Mouse (Mus musculus) midbrain, embryonic 10.5 days (tissue): Measurements from ENCODE around the gene Fam124a. TPM values are rescaled to one million over a fixed set of nuclear protein-coding genes. Genes with fewer than 3 reads are reported as not detected.
A peak's percentile ranks its signal among the peaks of the same experiment; 100 is the strongest.
"Not testable (repeated sequence)": the region's sequence is repeated elsewhere in the genome, so short reads cannot be mapped to it uniquely, and the experiment has no call there.

Experiments used
- DNase-seq: peaks from one replicate; pipeline ENCODE4 v3.0.0-alpha.2; 2017; ENCODE audit warnings: low spot score
- H3K27ac ChIP-seq: fragments of 300-500 bp; sonication (generic); replicated peaks from 2 replicates; pipeline ENCODE4 v1.5.1; 2016; ENCODE audit warnings: mild to moderate bottlenecking
- H3K27me3 ChIP-seq: fragments of 300-500 bp; sonication (generic); 2 replicates; pipeline ENCODE4 v1.6.1; 2016; ENCODE audit warnings: low read depth, mild to moderate bottlenecking; ENCODE audit not compliant: poor library complexity, severe bottlenecking
- H3K36me3 ChIP-seq: fragments of 300-500 bp; sonication (generic); 2 replicates; pipeline ENCODE4 v1.6.1; 2016; ENCODE audit warnings: mild to moderate bottlenecking, moderate library complexity
- H3K4me1 ChIP-seq: fragments of 300-500 bp; sonication (generic); 2 replicates; pipeline ENCODE4 v1.6.1; 2016
- H3K4me3 ChIP-seq: fragments of 300-500 bp; sonication (generic); 2 replicates; pipeline ENCODE4 v1.5.1; 2016; ENCODE audit warnings: mild to moderate bottlenecking, moderate library complexity
- H3K9me3 ChIP-seq: fragments of 300-500 bp; sonication (generic); replicated peaks from 2 replicates; pipeline ENCODE4 v1.6.1; 2016; ENCODE audit warnings: mild to moderate bottlenecking
- WGBS: fragments of 180-500 bp; shearing (Covaris S2); methylation state at CpG from one replicate; pipeline ENCODE4 v1.1.7; 2016; 5-methylcytosine and 5-hydroxymethylcytosine counted together
- polyA plus RNA-seq: library from polyadenylated mRNA; unstranded; fragments of >200 nt; fragmentation: Nextera tagmentation; extraction: Ambion mirVana; gene quantifications from 2 replicates; pipeline ENCODE4 v1.2.1, GENCODE M21; 2016

Fam124a gene
- polyA plus RNA-seq, 1 experiment from 2014 or later = 3.6 TPM

DNA sequence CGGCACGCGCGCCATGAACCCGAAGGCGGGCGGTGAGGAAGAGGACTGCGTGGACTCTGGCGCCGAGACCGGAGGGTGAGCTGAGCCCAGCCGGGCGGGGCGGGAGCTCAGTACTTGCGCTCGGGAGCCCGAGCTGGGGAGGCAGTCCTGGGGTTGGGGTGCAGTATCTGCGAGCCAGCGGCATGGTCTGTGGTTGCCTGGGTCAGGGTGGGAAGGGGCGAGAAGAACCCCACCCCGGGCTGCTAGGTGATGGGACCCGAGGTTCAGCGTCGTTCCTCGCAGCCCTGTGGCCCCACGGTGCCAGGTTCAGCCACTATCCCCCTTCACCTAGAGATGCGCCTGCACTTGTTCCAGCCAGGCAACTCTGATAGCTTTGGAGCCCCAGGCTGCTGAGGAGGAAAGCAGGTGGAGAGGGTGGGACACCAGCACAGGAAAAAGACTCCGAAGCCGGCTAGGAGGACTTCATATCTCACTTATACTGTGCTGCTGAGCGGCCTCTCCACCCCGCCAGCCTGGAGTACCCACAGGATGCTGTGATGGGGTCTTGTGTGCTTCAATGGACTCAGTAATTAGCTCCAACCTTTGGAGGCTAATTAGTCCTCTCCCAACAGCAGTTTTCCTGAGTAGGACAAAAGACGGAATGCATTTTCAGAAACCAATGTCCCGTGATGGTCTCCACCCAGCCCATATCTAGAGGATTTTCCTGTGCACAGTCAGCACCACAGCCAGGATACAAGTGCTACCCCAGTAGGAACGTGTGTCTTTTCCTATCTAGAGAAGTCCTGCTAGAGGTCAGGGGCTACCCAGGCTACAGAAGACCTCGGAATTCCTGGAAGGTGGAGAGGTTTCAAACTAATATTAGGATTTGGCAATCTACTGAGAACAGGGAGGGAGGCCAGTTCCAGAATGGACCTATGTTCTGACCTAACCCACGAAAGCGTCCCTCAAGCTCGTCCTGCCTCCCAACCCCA, 588 bp downstream of the Fam124a start:
- no peak for DNase-seq
- 12% methylated on average over 38 of the region's 38 CpGs for WGBS
- peak overlapping the region; percentile 87 for H3K27ac ChIP-seq
- no peaks in the 10 kb centered on the region for H3K36me3 ChIP-seq
- H3K9me3 ChIP-seq = no peaks in the 10 kb centered on the region
- peaks cover 20% of the 10 kb centered on the region for H3K4me1 ChIP-seq
- H3K27me3 ChIP-seq = peaks cover 59% of the 10 kb centered on the region
- H3K4me3 ChIP-seq = peak overlapping the region; percentile 77

GRCm38 (mm10) chr14:62557111-62557510, 1.6 kb downstream of the Fam124a start:
- Histone ChIP-seq H3K4me3 (no peak overlapping the region), H3K36me3 (no peaks in the 10 kb centered on the region), H3K27ac (no peak overlapping the region), H3K27me3 (peaks cover 59% of the 10 kb centered on the region), H3K9me3 (no peaks in the 10 kb centered on the region), H3K4me1 (peaks cover 26% of the 10 kb centered on the region)
- no peak for DNase-seq
- 84% methylated on average over 3 of the region's 3 CpGs for WGBS

DNA sequence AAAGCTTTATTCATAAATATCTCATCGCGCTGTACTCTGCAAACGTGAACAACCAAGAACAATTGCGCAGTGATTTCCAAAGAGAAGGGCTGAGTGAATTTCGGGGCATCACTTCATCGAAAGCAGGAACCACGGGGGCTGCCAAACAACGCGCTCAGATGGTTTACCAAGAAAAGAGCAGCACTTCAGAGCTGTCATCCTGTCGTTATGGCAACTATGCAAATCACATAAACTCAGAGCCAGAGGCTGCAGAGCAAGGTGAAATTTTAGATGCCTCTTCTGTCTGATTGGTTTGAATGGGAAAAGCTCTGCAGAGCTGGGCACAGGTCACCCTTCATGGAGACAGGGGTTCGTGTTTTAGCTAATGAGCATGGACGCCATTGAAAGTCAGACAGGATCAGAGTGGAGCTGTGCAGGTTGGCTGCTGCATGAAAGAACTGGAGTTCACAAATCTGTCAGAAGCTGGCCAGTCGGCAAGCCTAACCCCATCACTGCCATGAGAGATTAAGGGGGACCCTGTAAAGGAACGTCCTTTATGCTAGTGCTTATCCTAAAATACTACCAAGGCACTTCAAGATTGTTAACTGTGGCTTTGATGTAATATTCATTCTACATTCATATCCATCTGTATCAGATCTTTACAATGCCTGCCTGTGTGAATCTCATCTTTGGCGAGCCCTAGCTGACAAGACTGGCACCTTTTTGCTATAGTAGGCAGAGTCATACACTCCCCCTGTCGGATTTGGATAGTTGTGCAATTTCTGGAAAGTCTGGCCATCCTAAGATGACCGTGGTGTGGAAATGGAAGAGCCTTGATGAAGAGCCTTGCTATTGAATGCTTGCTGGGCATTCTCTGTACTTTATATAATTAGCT, 6.6 kb downstream of the Fam124a start:
- WGBS = 66% methylated on average over 17 of the region's 17 CpGs
- Histone ChIP-seq H3K36me3 (no peaks in the 10 kb centered on the region), H3K4me1 (peaks cover 10% of the 10 kb centered on the region), H3K4me3 (no peak overlapping the region), H3K9me3 (no peaks in the 10 kb centered on the region), H3K27ac (no peak overlapping the region), H3K27me3 (peaks cover 20% of the 10 kb centered on the region)
- DNase-seq = no peak

GRCm38 (mm10) chr14:62563679-62564078, 8.1 kb downstream of the Fam124a start:
- peaks cover 10% of the 10 kb centered on the region for H3K4me1 ChIP-seq
- H3K4me3 ChIP-seq = no peak overlapping the region
- WGBS = 93% methylated on average over 7 of the region's 7 CpGs
- no peaks in the 10 kb centered on the region for H3K9me3 ChIP-seq
- DNase-seq = no peak
- peaks cover 5% of the 10 kb centered on the region; the same call in 1 of the 2 replicates for H3K27me3 ChIP-seq
- H3K27ac ChIP-seq = no peak overlapping the region
- no peaks in the 10 kb centered on the region for H3K36me3 ChIP-seq

- 81% methylated on average over 9 of the region's 9 CpGs for WGBS
- not testable (repeated sequence) for H3K9me3 ChIP-seq, DNase-seq
Measured at GRCm38 (mm10) chr14:62566821-62567220, 11.3 kb downstream of the Fam124a start, which contains the start of gene Gm4131. Gene Gm4131 (minus strand): TSS chr14:62566921.

DNA sequence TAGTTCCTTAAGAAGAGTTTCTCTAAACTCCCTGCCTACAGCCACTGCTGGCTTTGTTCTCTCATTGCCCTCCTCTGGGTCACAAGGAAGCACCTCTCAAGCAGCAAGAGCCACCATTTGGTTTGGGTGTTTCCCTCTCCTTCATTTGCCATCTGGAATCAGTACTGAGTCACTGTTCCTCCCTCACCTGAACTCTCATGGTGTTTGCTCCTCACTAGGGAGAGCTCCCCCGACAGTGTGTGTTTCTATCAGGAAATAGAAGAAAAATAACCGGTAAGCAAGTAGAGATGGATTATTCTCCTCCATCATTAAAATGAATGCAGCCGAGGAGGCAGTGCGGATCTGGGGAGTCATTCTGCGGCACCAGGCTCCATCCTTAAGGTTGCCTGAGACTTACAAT, 13.9 kb downstream of the Fam124a start:
- WGBS = 88% methylated on average over 5 of the region's 5 CpGs
- Histone ChIP-seq H3K36me3 (no peaks in the 10 kb centered on the region), H3K9me3 (no peaks in the 10 kb centered on the region), H3K4me1 (peaks cover 9% of the 10 kb centered on the region), H3K4me3 (no peak overlapping the region), H3K27ac (no peak overlapping the region), H3K27me3 (no peaks in the 10 kb centered on the region)
- DNase-seq = no peak

More at GRCm38 (mm10) chr14:62566821-62567220, 11.3 kb downstream of the Fam124a start, which contains the start of gene Gm4131:
- H3K4me3 ChIP-seq, H3K4me1 ChIP-seq, H3K36me3 ChIP-seq, H3K27ac ChIP-seq, H3K27me3 ChIP-seq: not testable (repeated sequence)

GRCm38 (mm10) chr14:62570299-62570698, 14.8 kb downstream of the Fam124a start:
- no peak for DNase-seq
- no peaks in the 10 kb centered on the region for H3K9me3 ChIP-seq
- no peak overlapping the region for H3K4me3 ChIP-seq
- peaks cover 11% of the 10 kb centered on the region for H3K4me1 ChIP-seq
- H3K27ac ChIP-seq = no peak overlapping the region
- 70% methylated on average over 4 of the region's 4 CpGs for WGBS
- H3K27me3 ChIP-seq = no peaks in the 10 kb centered on the region
- no peaks in the 10 kb centered on the region for H3K36me3 ChIP-seq

DNA sequence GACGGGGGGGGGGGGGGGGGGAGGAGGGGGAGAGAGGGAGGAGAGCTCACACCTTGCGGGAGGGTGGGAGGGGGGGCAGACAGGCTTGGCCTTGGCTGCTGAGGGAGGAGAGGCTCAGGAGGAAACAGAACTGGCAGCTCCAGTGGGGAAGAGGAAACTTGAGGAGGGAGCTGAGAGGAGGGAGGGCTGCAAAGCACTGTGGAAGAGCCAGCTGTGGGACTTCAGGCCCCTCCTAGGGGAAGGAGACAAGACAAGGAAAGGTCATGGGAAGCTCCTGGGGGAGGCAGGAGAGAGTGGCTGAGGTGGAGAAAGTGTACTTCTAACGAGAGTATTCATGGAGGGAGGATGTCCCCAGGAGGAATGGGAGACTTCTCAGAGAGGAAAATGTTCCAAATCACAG, 17.9 kb downstream of the Fam124a start:
- no peaks in the 10 kb centered on the region for H3K27me3 ChIP-seq
- H3K4me1 ChIP-seq = peaks cover 11% of the 10 kb centered on the region
- H3K36me3 ChIP-seq = no peaks in the 10 kb centered on the region
- 0 out of 2 replicates have a peak overlapping the region, but pooled peaks have one; percentile 49 for H3K27ac ChIP-seq
- peak overlapping the region; percentile 7; the same call in 1 of the 2 replicates for H3K4me3 ChIP-seq
- no peak for DNase-seq
- WGBS = 0% methylated on average over 2 of the region's 3 CpGs
- no peaks in the 10 kb centered on the region for H3K9me3 ChIP-seq

- Histone ChIP-seq H3K36me3 (no peaks in the 10 kb centered on the region), H3K4me3 (no peak overlapping the region), H3K4me1 (peaks cover 12% of the 10 kb centered on the region), H3K27ac (no peak overlapping the region), H3K27me3 (no peaks in the 10 kb centered on the region), H3K9me3 (no peaks in the 10 kb centered on the region)
- 82% methylated on average over 6 of the region's 6 CpGs for WGBS
- no peak for DNase-seq
Measured at GRCm38 (mm10) chr14:62574906-62575305, 19.4 kb downstream of the Fam124a start.

- Histone ChIP-seq H3K36me3 (no peaks in the 10 kb centered on the region), H3K4me1 (peaks cover 18% of the 10 kb centered on the region), H3K9me3 (no peaks in the 10 kb centered on the region), H3K4me3 (no peak overlapping the region), H3K27ac (no peak overlapping the region), H3K27me3 (no peaks in the 10 kb centered on the region)
- DNase-seq = no peak
- 63% methylated on average over 8 of the region's 8 CpGs for WGBS
Measured at GRCm38 (mm10) chr14:62575862-62576261, 20.3 kb downstream of the Fam124a start.

GRCm38 (mm10) chr14:62580945-62581344, 25.4 kb downstream of the Fam124a start:
- peaks cover 58% of the 10 kb centered on the region for H3K4me1 ChIP-seq
- no peaks in the 10 kb centered on the region for H3K27me3 ChIP-seq
- no peaks in the 10 kb centered on the region for H3K9me3 ChIP-seq
- no peaks in the 10 kb centered on the region for H3K36me3 ChIP-seq
- no peak for DNase-seq
- no peak overlapping the region for H3K4me3 ChIP-seq
- WGBS = 80% methylated on average over 3 of the region's 3 CpGs
- peak overlapping the region; percentile 81; the same call in 1 of the 2 replicates for H3K27ac ChIP-seq

DNA sequence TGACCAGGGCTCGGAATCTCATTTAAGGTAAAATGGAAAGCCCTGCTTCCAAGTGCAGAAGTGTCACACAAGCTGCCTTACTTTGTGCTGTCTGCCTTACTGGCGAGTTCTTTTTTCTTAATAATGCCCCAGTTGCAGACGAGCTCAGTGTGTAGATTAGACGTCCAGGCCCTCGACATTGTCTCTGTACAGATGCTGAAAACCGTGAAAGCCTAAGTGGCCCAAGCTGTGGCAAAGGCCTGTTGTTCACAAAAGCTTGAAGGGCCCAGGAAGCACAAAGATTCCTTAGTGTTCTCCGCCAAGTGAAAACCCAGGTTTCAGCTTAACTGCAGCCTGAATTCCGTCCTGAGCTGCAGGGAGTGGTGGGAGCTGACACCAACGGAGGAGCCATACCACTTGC, 26.2 kb downstream of the Fam124a start:
- DNase-seq = no peak
- Histone ChIP-seq H3K27ac (peak overlapping the region; percentile 81), H3K27me3 (no peaks in the 10 kb centered on the region), H3K4me3 (no peak overlapping the region), H3K36me3 (no peaks in the 10 kb centered on the region), H3K9me3 (no peaks in the 10 kb centered on the region), H3K4me1 (peaks cover 60% of the 10 kb centered on the region)
- WGBS = 37% methylated on average over 9 of the region's 9 CpGs
